Mouse (Mus musculus): Measurements from ENCODE around the gene Pdk3. TPM values are rescaled to one million over a fixed set of nuclear protein-coding genes. Genes with fewer than 3 reads are reported as not detected.
A peak's percentile ranks its signal among the peaks of the same experiment; 100 is the strongest.

Gene Pdk3
- polyA plus RNA-seq, 1 experiment from 2014 or later, result 29.1 TPM

GRCm38 (mm10) chrX:93756867-93757455 lies 75.0 kb downstream of the Pdk3 start:
- 39% methylated on average over 7 of the region's 7 CpGs for WGBS
- Histone ChIP-seq H3K9ac (replicated peaks) (no peak overlapping the region), H3K9me3 (no peaks in the 10 kb centered on the region), H3K4me2 (replicated peaks) (no peak overlapping the region), H3K27ac (replicated peaks) (no peak overlapping the region), H3K36me3 (no peaks in the 10 kb centered on the region), H3K27me3 (no peaks in the 10 kb centered on the region), H3K4me1 (peaks cover 11% of the 10 kb centered on the region; the same call in 1 of the 2 replicates), H3K4me3 (no peak overlapping the region)
- ATAC-seq (replicated peaks), result peak; percentile 72

GRCm38 (mm10) chrX:93755210-93755842 lies 76.7 kb downstream of the Pdk3 start:
- 49% methylated on average over 11 of the region's 11 CpGs for WGBS
- H3K4me3 ChIP-seq, result no peak overlapping the region
- H3K27me3 ChIP-seq, result no peaks in the 10 kb centered on the region
- H3K9ac ChIP-seq (replicated peaks), result no peak overlapping the region
- no peaks in the 10 kb centered on the region for H3K36me3 ChIP-seq
- H3K4me2 ChIP-seq (replicated peaks), result no peak overlapping the region
- H3K4me1 ChIP-seq, result peaks cover 11% of the 10 kb centered on the region; the same call in 1 of the 2 replicates
- peak; percentile 70 for ATAC-seq (replicated peaks)
- H3K9me3 ChIP-seq, result no peaks in the 10 kb centered on the region
- no peak overlapping the region for H3K27ac ChIP-seq (replicated peaks)

GRCm38 (mm10) chrX:93750566-93750965 lies 81.4 kb downstream of the Pdk3 start:
- no peak for ATAC-seq (replicated peaks)
- Histone ChIP-seq H3K4me1 (0 out of 2 replicates have a peak, but pooled peaks cover 4% of the 10 kb centered on the region), H3K27ac (replicated peaks) (no peak overlapping the region), H3K9ac (replicated peaks) (no peak overlapping the region), H3K36me3 (no peaks in the 10 kb centered on the region), H3K4me3 (no peak overlapping the region), H3K27me3 (no peaks in the 10 kb centered on the region), H3K9me3 (no peaks in the 10 kb centered on the region), H3K4me2 (replicated peaks) (no peak overlapping the region)
- 95% methylated on average over 6 of the region's 6 CpGs for WGBS

GRCm38 (mm10) chrX:93749165-93749564 lies 82.8 kb downstream of the Pdk3 start:
- Histone ChIP-seq H3K4me3 (no peak overlapping the region), H3K4me2 (replicated peaks) (no peak overlapping the region), H3K27ac (replicated peaks) (no peak overlapping the region), H3K9me3 (no peaks in the 10 kb centered on the region), H3K4me1 (no peaks in the 10 kb centered on the region), H3K36me3 (no peaks in the 10 kb centered on the region), H3K9ac (replicated peaks) (no peak overlapping the region), H3K27me3 (no peaks in the 10 kb centered on the region)
- 88% methylated on average over 1 of the region's 1 CpGs for WGBS
- no peak for ATAC-seq (replicated peaks)

- H3K36me3 ChIP-seq, result 0 out of 2 replicates have a peak, but pooled peaks cover 8% of the 10 kb centered on the region
- H3K27ac ChIP-seq (replicated peaks), result no peak overlapping the region
- H3K4me1 ChIP-seq, result 0 out of 2 replicates have a peak, but pooled peaks cover 3% of the 10 kb centered on the region
- no peak for ATAC-seq (replicated peaks)
- H3K4me2 ChIP-seq (replicated peaks), result no peak overlapping the region
- WGBS, result 45% methylated on average over 6 of the region's 6 CpGs
- H3K4me3 ChIP-seq, result no peak overlapping the region
- no peak overlapping the region for H3K9ac ChIP-seq (replicated peaks)
- H3K27me3 ChIP-seq, result no peaks in the 10 kb centered on the region
- H3K9me3 ChIP-seq, result no peaks in the 10 kb centered on the region
Observed at GRCm38 (mm10) chrX:93732975-93733748, 98.8 kb downstream of the Pdk3 start.

GRCm38 (mm10) chrX:93732407-93732806 lies 99.6 kb downstream of the Pdk3 start:
- H3K9me3 ChIP-seq, result no peaks in the 10 kb centered on the region
- 0 out of 2 replicates have a peak, but pooled peaks cover 3% of the 10 kb centered on the region for H3K4me1 ChIP-seq
- H3K9ac ChIP-seq (replicated peaks), result no peak overlapping the region
- H3K36me3 ChIP-seq, result 0 out of 2 replicates have a peak, but pooled peaks cover 8% of the 10 kb centered on the region
- H3K4me3 ChIP-seq, result no peak overlapping the region
- H3K4me2 ChIP-seq (replicated peaks), result no peak overlapping the region
- ATAC-seq (replicated peaks), result peak; percentile 53; the same call in 1 of the 2 replicates
- no peaks in the 10 kb centered on the region for H3K27me3 ChIP-seq
- no peak overlapping the region for H3K27ac ChIP-seq (replicated peaks)

GRCm38 (mm10) chrX:93730854-93731253 lies 101.1 kb downstream of the Pdk3 start:
- Histone ChIP-seq H3K27ac (replicated peaks) (no peak overlapping the region), H3K4me2 (replicated peaks) (no peak overlapping the region), H3K36me3 (0 out of 2 replicates have a peak, but pooled peaks cover 8% of the 10 kb centered on the region), H3K27me3 (no peaks in the 10 kb centered on the region), H3K4me1 (0 out of 2 replicates have a peak, but pooled peaks cover 3% of the 10 kb centered on the region), H3K9ac (replicated peaks) (no peak overlapping the region), H3K4me3 (no peak overlapping the region), H3K9me3 (no peaks in the 10 kb centered on the region)
- WGBS, result 81% methylated on average over 8 of the region's 8 CpGs
- no peak for ATAC-seq (replicated peaks)

- H3K4me2 ChIP-seq (replicated peaks), result no peak overlapping the region
- H3K9ac ChIP-seq (replicated peaks), result no peak overlapping the region
- 76% methylated on average over 1 of the region's 1 CpGs for WGBS
- H3K9me3 ChIP-seq, result no peaks in the 10 kb centered on the region
- no peaks in the 10 kb centered on the region for H3K27me3 ChIP-seq
- no peak for ATAC-seq (replicated peaks)
- H3K36me3 ChIP-seq, result no peaks in the 10 kb centered on the region
- H3K27ac ChIP-seq (replicated peaks), result no peak overlapping the region
- H3K4me1 ChIP-seq, result 0 out of 2 replicates have a peak, but pooled peaks cover 3% of the 10 kb centered on the region
- H3K4me3 ChIP-seq, result no peak overlapping the region
Observed at GRCm38 (mm10) chrX:93729529-93729928, 102.5 kb downstream of the Pdk3 start.

Other genes starting within 250 kb of the Pdk3 start
- 10.3 and 11.0 TPM in 2 replicates for gene Pola1, start 200.0 kb downstream of the Pdk3 start, polyA plus RNA-seq (2015; fragmentation: Nextera tagmentation; extraction: Ambion mirVana)
- 25.0 and 25.8 TPM in 2 replicates for gene Pcyt1b, start 177.3 kb downstream of the Pdk3 start, polyA plus RNA-seq (2015; fragmentation: Nextera tagmentation; extraction: Ambion mirVana)
- not detected in 2 replicates for gene AU015836, start 136.5 kb upstream of the Pdk3 start, polyA plus RNA-seq (2015; fragmentation: Nextera tagmentation; extraction: Ambion mirVana)